Mouse (Mus musculus): ENCODE data around the gene Vmp1.

- TF ChIP-seq CTCF (IDR thresholded peaks at IDR 0.05; ENCODE audit: borderline replicate concordance, extremely low read depth, insufficient read depth, insufficient read length) (no peak), POLR2A (IDR thresholded peaks at IDR 0.05; ENCODE audit: borderline replicate concordance, extremely low read depth, insufficient read depth, insufficient read length, poor library complexity, severe bottlenecking) (no peak)
Observed at GRCm38 (mm10) chr11:86604289-86604688, 79.3 kb downstream of the Vmp1 start.

Data from brain, embryonic 14.5 days (tissue).